ENCODE assay signal across 8 mouse cellular contexts in genomic region chr2:147013194-147013969, GRCm38 (mm10). TPM values are rescaled to one million over a fixed set of nuclear protein-coding genes. Genes with fewer than 3 reads are reported as not detected.
DNase-seq lines count a peak whose midpoint lies in the region; ATAC-seq and TF ChIP-seq lines count a peak whose summit lies in the region.

No protein-coding gene starts in this region.

- H3K27me3 ChIP-seq in heart, embryonic 13.5 days (replicated peaks) = no peaks in the 10 kb centered on the region
- H3K27me3 ChIP-seq in neural tube, embryonic 12.5 days (replicated peaks) = no peaks in the 10 kb centered on the region

- peak; percentile 36; the same call in 1 of the 2 replicates for TF ChIP-seq POLR2A in embryonic fibroblast, embryonic 13.5 days (IDR thresholded peaks at IDR 0.05; ENCODE audit: low read depth, low read length)

- peak overlapping the region; percentile 97 for H3K27ac ChIP-seq in embryonic fibroblast, embryonic 13.5 days (ENCODE audit: insufficient read depth, low read length)
- peak overlapping the region; percentile 99 for H3K27ac ChIP-seq in heart, embryonic 13.5 days (replicated peaks)
- peak overlapping the region; percentile 96 for H3K27ac ChIP-seq in neural tube, embryonic 12.5 days

- peak; percentile 85 for ATAC-seq in heart, embryonic 13.5 days (ENCODE audit: extremely low read depth, insufficient number of reproducible peaks, low FRiP score, low TSS enrichment)
- ATAC-seq in neural tube, embryonic 12.5 days (ENCODE audit: low FRiP score, low read depth) = peak; percentile 97

- TF ChIP-seq CTCF in embryonic fibroblast, embryonic 13.5 days (IDR thresholded peaks at IDR 0.05; ENCODE audit: borderline replicate concordance, insufficient read depth, low read length) = no peak

- no peaks in the 10 kb centered on the region for H3K9me3 ChIP-seq in heart, embryonic 13.5 days
- no peaks in the 10 kb centered on the region for H3K9me3 ChIP-seq in neural tube, embryonic 12.5 days

- under 1% methylated on average over 50 of the region's 59 CpGs for WGBS in heart, embryonic 13.5 days
- WGBS in neural tube, embryonic 12.5 days = under 1% methylated on average over 59 of the region's 59 CpGs

- peak overlapping the region; percentile 82 for H3K4me2 ChIP-seq in heart, embryonic 13.5 days
- peak overlapping the region; percentile 66 for H3K4me2 ChIP-seq in neural tube, embryonic 12.5 days (replicated peaks)

- H3K4me3 ChIP-seq in embryonic fibroblast, embryonic 13.5 days (ENCODE audit: insufficient read depth, low read length) = peak overlapping the region; percentile 94
- peak overlapping the region; percentile 91 for H3K4me3 ChIP-seq in heart, embryonic 13.5 days
- H3K4me3 ChIP-seq in neural tube, embryonic 12.5 days = peak overlapping the region; percentile 87

- H3K36me3 ChIP-seq in heart, embryonic 13.5 days = peaks cover 8% of the 10 kb centered on the region
- no peaks in the 10 kb centered on the region for H3K36me3 ChIP-seq in neural tube, embryonic 12.5 days

- peak; percentile 84 for DNase-seq in CD4-positive helper T cell, adult 2 months (ENCODE audit: low read depth, low spot score)
- DNase-seq in WW6 (ENCODE audit: low read depth, low spot score) = peak; percentile 65
- peak; percentile 84 for DNase-seq in kidney, postnatal 10 days
- DNase-seq in lung, adult 18-20 months = peak; percentile 60 to 68
- peak; percentile 82 to 87 for DNase-seq in thymus, postnatal 10 days (ENCODE audit: low spot score in 2 of 2)

- peaks cover 2% of the 10 kb centered on the region; the same call in 1 of the 2 replicates for H3K4me1 ChIP-seq in embryonic fibroblast, embryonic 13.5 days (ENCODE audit: control insufficient read depth, insufficient read depth, low read length)
- peaks cover 26% of the 10 kb centered on the region for H3K4me1 ChIP-seq in heart, embryonic 13.5 days
- H3K4me1 ChIP-seq in neural tube, embryonic 12.5 days = peaks cover 20% of the 10 kb centered on the region

- peak overlapping the region; percentile 95 for H3K9ac ChIP-seq in heart, embryonic 13.5 days
- H3K9ac ChIP-seq in neural tube, embryonic 12.5 days = peak overlapping the region; percentile 88

RNA-seq across cellular contexts. Expression of gene Xrn2, which starts 0.6 kb away (rescaled TPM):
- polyA plus RNA-seq in embryonic fibroblast, embryonic 13.5 days (2011; ENCODE audit: insufficient read length, low read depth, missing spikeins) = 88.1 and 105 TPM in 2 replicates
- 48.0 and 50.6 TPM in 2 replicates for polyA plus RNA-seq in heart, embryonic 13.5 days (2015; fragmentation: Nextera tagmentation; extraction: Ambion mirVana)
- polyA plus RNA-seq in neural tube, embryonic 12.5 days (2016; fragmentation: Nextera tagmentation; extraction: Ambion mirVana) = 85.4 and 91.7 TPM in 2 replicates

Comparison
In these comparisons a context has a peak if more than half of its experiments do, and no peak if none do; other contexts are left out.
1. Peak in every context shown above with its lines: DNase-seq, ATAC-seq, H3K4me3 ChIP-seq and H3K27ac ChIP-seq.